Mouse (Mus musculus): ENCODE measurements at regions not wholly inside any gene's neighbourhood (a gene's known extent, or its start where the extent isn't known, plus 50 kb on each side); places are given as distances from the start of the nearest gene placed in this dataset.

- DNase-seq (ENCODE audit: low spot score in 2 of 2): no peak
These were observed 212.6 kb downstream of the Pik3r1 start for GRCm38 (mm10) chr13:101555371-101555874.

GRCm38 (mm10) chr13:101553131-101553549 is 214.9 kb downstream of the Pik3r1 start:
- peak; percentile 5 to 50 for DNase-seq (ENCODE audit: low spot score in 2 of 2)

GRCm38 (mm10) chr13:101552451-101552850 is 215.6 kb downstream of the Pik3r1 start:
- DNase-seq (ENCODE audit: low spot score in 2 of 2): no peak

- DNase-seq (ENCODE audit: low spot score in 2 of 2): no peak
These were observed 216.9 kb downstream of the Pik3r1 start for GRCm38 (mm10) chr13:101551068-101551467.

- no peak for DNase-seq (ENCODE audit: low spot score in 2 of 2)
These were observed 217.5 kb downstream of the Pik3r1 start for GRCm38 (mm10) chr13:101550526-101550925.

- peak; percentile 10 to 13 for DNase-seq (ENCODE audit: low spot score in 2 of 2)
These were observed 220.1 kb downstream of the Pik3r1 start for GRCm38 (mm10) chr13:101547887-101548286.

- DNase-seq (ENCODE audit: low spot score in 2 of 2): no peak
These were observed 220.7 kb downstream of the Pik3r1 start for GRCm38 (mm10) chr13:101547365-101547764.

GRCm38 (mm10) chr13:101545344-101546181 is 222.5 kb downstream of the Pik3r1 start:
- DNase-seq (ENCODE audit: low spot score in 2 of 2): no peak

- DNase-seq (ENCODE audit: low spot score in 2 of 2): peak; percentile 51 to 79
These were observed 227.4 kb downstream of the Pik3r1 start for GRCm38 (mm10) chr13:101540391-101541191.

GRCm38 (mm10) chr13:101538110-101538509 is 229.9 kb downstream of the Pik3r1 start:
- DNase-seq (ENCODE audit: low spot score in 2 of 2): no peak

- no peak for DNase-seq (ENCODE audit: low spot score in 2 of 2)
These were observed 232.0 kb downstream of the Pik3r1 start for GRCm38 (mm10) chr13:101536019-101536418.

GRCm38 (mm10) chr13:101535331-101535866 is 232.6 kb downstream of the Pik3r1 start:
- no peak for DNase-seq (ENCODE audit: low spot score in 2 of 2)

- no peak for DNase-seq (ENCODE audit: low spot score in 2 of 2)
These were observed 233.5 kb downstream of the Pik3r1 start for GRCm38 (mm10) chr13:101534490-101534889.

- no peak for DNase-seq (ENCODE audit: low spot score in 2 of 2)
These were observed 235.1 kb downstream of the Pik3r1 start for GRCm38 (mm10) chr13:101532913-101533312.

- no peak for DNase-seq (ENCODE audit: low spot score in 2 of 2)
These were observed 240.3 kb downstream of the Pik3r1 start for GRCm38 (mm10) chr13:101527691-101528090.

- no peak for DNase-seq (ENCODE audit: low spot score in 2 of 2)
These were observed 243.2 kb downstream of the Pik3r1 start for GRCm38 (mm10) chr13:101524781-101525180.

GRCm38 (mm10) chr13:101524223-101524622 is 243.8 kb downstream of the Pik3r1 start:
- no peak for DNase-seq (ENCODE audit: low spot score in 2 of 2)

GRCm38 (mm10) chr13:101523492-101523891 is 244.5 kb downstream of the Pik3r1 start:
- DNase-seq (ENCODE audit: low spot score in 2 of 2): no peak

- DNase-seq (ENCODE audit: low spot score in 2 of 2): no peak
These were observed 245.4 kb downstream of the Pik3r1 start for GRCm38 (mm10) chr13:101522597-101522996.

GRCm38 (mm10) chr13:101513354-101513753 is 254.7 kb downstream of the Pik3r1 start:
- no peak for DNase-seq (ENCODE audit: low spot score in 2 of 2)

- no peak for DNase-seq (ENCODE audit: low spot score in 2 of 2)
These were observed 258.1 kb downstream of the Pik3r1 start for GRCm38 (mm10) chr13:101509946-101510345.

- DNase-seq (ENCODE audit: low spot score in 2 of 2): no peak
These were observed 259.7 kb downstream of the Pik3r1 start for GRCm38 (mm10) chr13:101508331-101508730.
